Mouse (Mus musculus): ENCODE data around the gene Ddx20. TPM values are rescaled to one million over a fixed set of nuclear protein-coding genes. Genes with fewer than 3 reads are reported as not detected.

The Ddx20 gene
- polyA plus RNA-seq, 1 experiment = 100 TPM

DNA sequence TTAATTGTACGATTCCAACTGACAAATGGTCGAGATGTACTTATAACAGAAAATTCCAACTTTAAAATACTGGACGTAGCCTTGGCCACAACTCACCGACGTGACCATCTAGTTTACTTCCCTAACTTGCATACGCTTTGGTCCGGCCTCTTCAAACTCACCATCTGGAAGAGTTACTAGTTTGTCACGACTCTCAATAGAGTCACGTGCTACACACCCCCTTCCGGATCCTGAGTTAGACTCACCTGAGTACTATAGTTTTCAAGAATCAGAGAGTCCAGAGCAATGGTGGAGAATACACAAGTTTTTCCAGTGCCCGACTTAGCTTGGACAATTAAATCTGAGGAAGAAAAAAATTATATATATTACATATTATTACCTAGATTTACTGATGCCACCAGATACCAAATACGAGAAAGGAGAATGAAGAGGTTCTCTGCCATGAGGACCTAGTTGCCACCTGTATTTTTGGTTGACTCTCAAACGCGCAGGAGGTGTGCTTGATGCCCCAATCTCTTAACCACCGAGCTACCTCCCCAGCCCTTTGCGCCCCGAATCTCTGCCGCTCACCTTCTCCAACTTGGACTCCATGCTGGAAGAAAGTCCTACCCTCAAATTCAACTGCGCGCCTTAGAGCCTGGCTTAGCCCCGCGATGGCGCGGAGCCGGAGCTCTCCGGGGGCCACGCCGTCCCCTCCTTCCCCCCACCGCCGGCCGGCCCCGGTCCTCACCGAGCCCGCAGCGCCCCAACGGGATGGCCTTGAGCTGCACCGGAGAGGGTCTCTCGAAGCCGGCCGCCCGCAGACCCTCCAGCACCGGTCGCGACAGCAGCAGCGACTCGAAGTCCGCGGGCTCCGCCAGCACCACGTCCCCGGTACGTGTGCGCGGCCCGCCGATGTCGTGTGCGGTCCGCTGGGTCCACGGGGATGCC lies 715 bp downstream of the Ddx20 start:
- Histone ChIP-seq H3K27me3 (ENCODE audit: control insufficient read depth, insufficient read depth, low read length) (no peaks in the 10 kb centered on the region), H3K4me1 (ENCODE audit: control insufficient read depth, insufficient read depth, low read length) (peaks cover 5% of the 10 kb centered on the region; the same call in 1 of the 2 replicates), H3K4me3 (ENCODE audit: control insufficient read depth, low read depth, low read length) (peak overlapping the region; percentile 93), H3K36me3 (ENCODE audit: control insufficient read depth, insufficient read depth, low read length) (no peaks in the 10 kb centered on the region; the same call in 1 of the 2 replicates), H3K27ac (ENCODE audit: control insufficient read depth, insufficient read depth, low read depth, low read length) (peak overlapping the region; percentile 91)
- TF ChIP-seq CTCF (IDR thresholded peaks at IDR 0.05; ENCODE audit: control insufficient read depth, insufficient read depth, insufficient replicate concordance, low read depth, low read length) = no peak
- TF ChIP-seq POLR2A (IDR thresholded peaks at IDR 0.05; ENCODE audit: control insufficient read depth, low read depth, low read length) = no peak

DNA sequence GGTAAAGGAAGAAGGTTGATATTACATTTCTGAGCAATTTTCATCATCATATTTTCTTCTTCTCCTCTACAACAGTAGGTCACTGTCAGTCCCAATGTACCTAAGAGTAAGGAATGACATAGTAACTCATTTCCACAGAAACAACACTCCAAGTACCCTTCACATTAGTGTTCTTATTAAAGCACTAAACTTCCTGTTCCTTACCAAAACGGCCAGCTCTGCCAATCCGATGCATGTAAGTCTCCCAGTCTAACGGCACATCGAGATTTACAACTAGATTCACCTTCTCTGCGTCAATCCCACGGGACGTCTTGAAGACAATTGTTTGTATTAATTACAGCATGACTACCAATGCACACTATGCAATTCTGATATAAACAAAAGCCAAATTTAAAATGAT lies 7.0 kb downstream of the Ddx20 start:
- Histone ChIP-seq H3K27me3 (ENCODE audit: control insufficient read depth, insufficient read depth, low read length) (no peaks in the 10 kb centered on the region), H3K36me3 (ENCODE audit: control insufficient read depth, insufficient read depth, low read length) (peaks cover 1% of the 10 kb centered on the region; the same call in 1 of the 2 replicates), H3K27ac (ENCODE audit: control insufficient read depth, insufficient read depth, low read depth, low read length) (no peak overlapping the region), H3K4me1 (ENCODE audit: control insufficient read depth, insufficient read depth, low read length) (no peaks in the 10 kb centered on the region), H3K4me3 (ENCODE audit: control insufficient read depth, low read depth, low read length) (no peak overlapping the region)
- TF ChIP-seq CTCF (IDR thresholded peaks at IDR 0.05; ENCODE audit: control insufficient read depth, insufficient read depth, insufficient replicate concordance, low read depth, low read length) (no peak), POLR2A (IDR thresholded peaks at IDR 0.05; ENCODE audit: control insufficient read depth, low read depth, low read length) (no peak)

DNA sequence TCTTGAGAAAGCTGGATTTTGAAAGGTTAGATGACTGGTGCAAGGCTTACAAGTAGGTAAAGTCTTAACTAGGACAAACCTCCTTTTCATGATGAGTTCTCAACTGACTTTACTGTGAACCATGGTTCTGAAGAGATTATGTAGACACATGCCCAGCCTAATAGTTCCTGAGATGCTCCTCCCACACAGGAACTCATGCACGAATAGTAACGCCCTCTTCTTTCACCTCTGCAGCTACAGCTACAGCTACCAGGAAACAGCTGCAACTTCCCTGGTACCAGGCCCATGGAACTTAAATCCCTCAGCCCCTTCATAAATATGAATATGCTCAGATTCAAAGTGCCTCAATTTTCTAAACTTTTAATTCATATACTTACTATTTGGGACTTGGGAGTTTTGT lies 11.4 kb downstream of the Ddx20 start:
- H3K27me3 ChIP-seq (ENCODE audit: control insufficient read depth, insufficient read depth, low read length) = no peaks in the 10 kb centered on the region
- H3K36me3 ChIP-seq (ENCODE audit: control insufficient read depth, insufficient read depth, low read length) = peaks cover 1% of the 10 kb centered on the region; the same call in 1 of the 2 replicates
- no peaks in the 10 kb centered on the region for H3K4me1 ChIP-seq (ENCODE audit: control insufficient read depth, insufficient read depth, low read length)
- no peak for TF ChIP-seq CTCF (IDR thresholded peaks at IDR 0.05; ENCODE audit: control insufficient read depth, insufficient read depth, insufficient replicate concordance, low read depth, low read length)
- no peak for TF ChIP-seq POLR2A (IDR thresholded peaks at IDR 0.05; ENCODE audit: control insufficient read depth, low read depth, low read length)
- H3K4me3 ChIP-seq (ENCODE audit: control insufficient read depth, low read depth, low read length) = no peak overlapping the region
- no peak overlapping the region for H3K27ac ChIP-seq (ENCODE audit: control insufficient read depth, insufficient read depth, low read depth, low read length)

DNA sequence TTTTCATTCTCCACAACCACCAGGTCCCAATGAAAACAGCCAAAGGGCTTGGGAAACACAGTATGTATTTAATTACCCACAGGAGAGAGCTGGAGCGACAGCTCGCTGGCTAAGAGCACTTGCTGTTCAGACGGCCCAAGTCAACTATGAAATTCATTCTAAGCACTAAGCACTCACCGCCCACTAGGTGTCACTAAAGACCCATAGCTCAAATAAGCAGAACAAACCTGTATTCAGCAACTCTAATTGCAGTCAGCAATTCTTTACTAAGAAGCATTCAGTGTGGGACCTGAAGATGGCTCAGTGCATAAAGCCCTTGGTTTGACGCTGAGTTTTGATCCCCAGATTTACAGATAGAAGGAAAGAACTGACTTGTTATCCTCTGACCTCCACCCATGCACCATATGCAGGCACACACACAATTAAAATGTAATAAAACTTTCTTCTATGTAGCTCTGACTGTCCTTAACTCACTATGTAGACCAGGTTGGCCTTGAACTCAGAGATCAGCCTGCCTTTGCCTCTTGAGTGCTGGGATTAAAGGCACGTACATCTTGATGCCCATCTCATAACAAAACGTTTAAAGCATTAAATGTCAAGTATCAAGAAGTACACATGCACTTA lies 12.7 kb downstream of the Ddx20 start:
- H3K4me3 ChIP-seq (ENCODE audit: control insufficient read depth, low read depth, low read length) = no peak overlapping the region
- TF ChIP-seq CTCF (IDR thresholded peaks at IDR 0.05; ENCODE audit: control insufficient read depth, insufficient read depth, insufficient replicate concordance, low read depth, low read length) = peak; percentile 32; the same call in 1 of the 2 replicates
- TF ChIP-seq POLR2A (IDR thresholded peaks at IDR 0.05; ENCODE audit: control insufficient read depth, low read depth, low read length) = no peak
- H3K4me1 ChIP-seq (ENCODE audit: control insufficient read depth, insufficient read depth, low read length) = no peaks in the 10 kb centered on the region
- H3K27ac ChIP-seq (ENCODE audit: control insufficient read depth, insufficient read depth, low read depth, low read length) = no peak overlapping the region
- no peaks in the 10 kb centered on the region for H3K27me3 ChIP-seq (ENCODE audit: control insufficient read depth, insufficient read depth, low read length)
- H3K36me3 ChIP-seq (ENCODE audit: control insufficient read depth, insufficient read depth, low read length) = peaks cover 1% of the 10 kb centered on the region; the same call in 1 of the 2 replicates

DNA sequence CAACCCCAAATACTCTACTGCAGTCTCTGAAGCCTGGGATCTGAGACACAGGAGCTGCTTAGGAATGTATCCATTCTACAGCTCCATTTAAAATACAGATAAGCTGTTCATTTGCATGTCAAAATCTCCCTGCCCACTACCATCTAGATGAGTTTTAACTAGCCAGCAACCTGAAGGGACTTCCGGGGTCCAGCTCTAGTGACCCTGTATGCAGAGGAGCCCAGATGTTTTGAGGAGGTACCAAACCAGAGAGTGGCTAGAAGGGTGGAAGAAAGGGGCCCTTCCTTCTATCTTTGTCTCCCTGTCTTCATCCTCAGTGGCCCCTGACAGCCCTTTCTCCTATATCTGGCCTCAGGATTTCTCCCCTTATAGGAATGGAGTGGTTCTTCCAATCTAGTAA lies 16.6 kb downstream of the Ddx20 start:
- no peak for TF ChIP-seq CTCF (IDR thresholded peaks at IDR 0.05; ENCODE audit: control insufficient read depth, insufficient read depth, insufficient replicate concordance, low read depth, low read length)
- TF ChIP-seq POLR2A (IDR thresholded peaks at IDR 0.05; ENCODE audit: control insufficient read depth, low read depth, low read length) = no peak
- Histone ChIP-seq H3K27ac (ENCODE audit: control insufficient read depth, insufficient read depth, low read depth, low read length) (no peak overlapping the region), H3K4me3 (ENCODE audit: control insufficient read depth, low read depth, low read length) (no peak overlapping the region), H3K27me3 (ENCODE audit: control insufficient read depth, insufficient read depth, low read length) (no peaks in the 10 kb centered on the region), H3K36me3 (ENCODE audit: control insufficient read depth, insufficient read depth, low read length) (no peaks in the 10 kb centered on the region), H3K4me1 (ENCODE audit: control insufficient read depth, insufficient read depth, low read length) (peaks cover 3% of the 10 kb centered on the region)

DNA sequence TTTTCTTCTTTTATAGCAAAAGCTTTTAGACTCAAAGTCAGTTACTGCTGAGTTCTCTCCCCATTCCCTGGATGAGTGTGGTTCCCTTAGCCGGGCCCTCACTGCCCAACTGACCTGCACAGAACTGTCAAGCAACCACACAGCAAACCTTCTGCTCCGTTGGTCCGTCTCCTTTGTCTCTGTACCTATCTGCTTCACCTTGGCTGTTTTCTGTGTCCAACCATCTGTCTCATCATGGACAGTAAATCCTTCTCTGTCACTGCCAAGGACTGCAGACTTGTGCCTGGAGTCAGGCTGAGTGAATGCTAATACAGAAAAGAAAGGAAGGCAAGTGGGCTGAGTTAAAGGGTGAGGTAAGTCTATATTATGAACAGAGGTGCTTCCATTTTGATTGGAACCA lies 17.6 kb downstream of the Ddx20 start:
- no peak overlapping the region for H3K27ac ChIP-seq (ENCODE audit: control insufficient read depth, insufficient read depth, low read depth, low read length)
- peaks cover 3% of the 10 kb centered on the region for H3K4me1 ChIP-seq (ENCODE audit: control insufficient read depth, insufficient read depth, low read length)
- no peaks in the 10 kb centered on the region for H3K27me3 ChIP-seq (ENCODE audit: control insufficient read depth, insufficient read depth, low read length)
- no peak overlapping the region for H3K4me3 ChIP-seq (ENCODE audit: control insufficient read depth, low read depth, low read length)
- H3K36me3 ChIP-seq (ENCODE audit: control insufficient read depth, insufficient read depth, low read length) = no peaks in the 10 kb centered on the region
- no peak for TF ChIP-seq POLR2A (IDR thresholded peaks at IDR 0.05; ENCODE audit: control insufficient read depth, low read depth, low read length)
- TF ChIP-seq CTCF (IDR thresholded peaks at IDR 0.05; ENCODE audit: control insufficient read depth, insufficient read depth, insufficient replicate concordance, low read depth, low read length) = no peak

DNA sequence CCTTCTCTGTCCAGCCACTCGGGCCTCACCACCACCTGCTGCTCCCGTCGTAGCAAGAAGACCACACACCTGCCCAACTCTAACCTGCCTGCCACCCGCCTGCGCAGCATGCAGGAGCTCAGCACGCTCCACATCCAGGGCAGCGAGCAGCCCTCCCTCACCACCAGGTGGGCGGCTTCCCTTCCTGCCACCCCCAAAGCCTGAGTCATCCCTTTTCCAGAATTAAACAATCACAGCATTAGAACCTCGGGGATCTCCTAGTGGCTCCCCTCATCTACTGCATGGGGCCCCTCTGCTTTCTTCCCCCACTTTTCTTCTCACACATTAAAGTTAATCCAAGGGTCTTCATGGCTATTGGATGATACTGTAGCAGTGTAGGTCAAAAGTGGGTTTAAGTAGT lies 19.2 kb downstream of the Ddx20 start:
- peaks cover 3% of the 10 kb centered on the region for H3K4me1 ChIP-seq (ENCODE audit: control insufficient read depth, insufficient read depth, low read length)
- no peak overlapping the region for H3K4me3 ChIP-seq (ENCODE audit: control insufficient read depth, low read depth, low read length)
- no peaks in the 10 kb centered on the region for H3K36me3 ChIP-seq (ENCODE audit: control insufficient read depth, insufficient read depth, low read length)
- TF ChIP-seq CTCF (IDR thresholded peaks at IDR 0.05; ENCODE audit: control insufficient read depth, insufficient read depth, insufficient replicate concordance, low read depth, low read length) = no peak
- no peak for TF ChIP-seq POLR2A (IDR thresholded peaks at IDR 0.05; ENCODE audit: control insufficient read depth, low read depth, low read length)
- no peak overlapping the region for H3K27ac ChIP-seq (ENCODE audit: control insufficient read depth, insufficient read depth, low read depth, low read length)
- no peaks in the 10 kb centered on the region for H3K27me3 ChIP-seq (ENCODE audit: control insufficient read depth, insufficient read depth, low read length)
